Mouse (Mus musculus) left cerebral cortex, adult 18-20 months (tissue): ENCODE results near the gene Bmp8b. TPM values are rescaled to one million over a fixed set of nuclear protein-coding genes. Genes with fewer than 3 reads are reported as not detected.
"Not testable (repeated sequence)": the region's sequence is repeated elsewhere in the genome, so short reads cannot be mapped to it uniquely, and the experiment has no call there.

Source experiments
- DNase-seq, 2 experiments: peaks; one replicate each; pipeline ENCODE4 v3.0.0; 2021 to 2022; ENCODE audit warnings: low spot score in 2 of 2, mixed read lengths in 1 of 2
- long read RNA-seq, 2 experiments: library from polyadenylated mRNA; stranded (forward); transcript quantifications; one replicate each; pipeline ENCODE4 v2.0.0; 2021
- total RNA-seq, 2 experiments: library from RNA; stranded (reverse); gene quantifications; 2 replicates each; pipeline ENCODE4 v1.2.3; 2021

Bmp8b gene
- total RNA-seq, result under 1 TPM in 1 of 2 experiments, not detected in 1; 0.23 TPM
- long read RNA-seq, experiment 1, result 0 reads
- long read RNA-seq, experiment 2, result 0 reads

DNA sequence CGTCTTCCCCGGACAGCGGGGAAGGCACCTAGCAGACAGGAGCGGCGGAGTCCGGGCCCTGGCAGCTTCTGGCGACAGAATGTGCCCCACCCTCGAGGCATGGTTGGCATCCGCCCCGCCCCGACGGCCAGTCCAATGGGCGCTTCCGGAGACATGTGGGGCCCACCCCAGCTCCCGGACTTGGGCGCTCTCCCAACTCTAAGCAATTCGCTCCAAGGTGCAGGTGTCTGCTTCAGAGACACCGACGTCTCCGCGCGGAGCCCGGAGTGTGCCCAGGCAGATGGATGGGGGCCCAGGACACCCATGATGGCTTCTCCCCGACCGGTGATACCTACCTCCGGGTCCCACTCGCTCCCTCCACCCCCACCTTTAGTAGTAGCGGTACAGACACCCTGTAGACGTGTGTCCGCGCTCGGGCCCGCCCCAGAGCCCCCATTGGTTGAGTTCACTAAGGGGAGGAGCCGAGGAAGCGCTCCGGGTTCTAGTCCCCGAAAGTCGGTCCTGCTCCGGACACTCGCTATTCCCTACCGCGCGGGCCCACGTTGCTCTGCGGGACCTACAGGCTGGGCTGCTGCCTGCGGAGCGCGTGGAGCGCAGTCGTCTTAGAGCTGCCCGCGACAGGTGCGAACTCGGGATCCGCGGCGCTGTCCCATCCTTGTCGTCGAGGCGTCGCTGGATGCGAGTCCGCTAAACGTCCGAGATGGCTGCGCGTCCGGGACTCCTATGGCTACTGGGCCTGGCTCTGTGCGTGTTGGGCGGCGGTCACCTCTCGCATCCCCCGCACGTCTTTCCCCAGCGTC, at the start of gene Bmp8b:
Bmp8b (plus strand) TSS at position 515 of the 800 bp plus-strand sequence.
- DNase-seq, result no peak

DNA sequence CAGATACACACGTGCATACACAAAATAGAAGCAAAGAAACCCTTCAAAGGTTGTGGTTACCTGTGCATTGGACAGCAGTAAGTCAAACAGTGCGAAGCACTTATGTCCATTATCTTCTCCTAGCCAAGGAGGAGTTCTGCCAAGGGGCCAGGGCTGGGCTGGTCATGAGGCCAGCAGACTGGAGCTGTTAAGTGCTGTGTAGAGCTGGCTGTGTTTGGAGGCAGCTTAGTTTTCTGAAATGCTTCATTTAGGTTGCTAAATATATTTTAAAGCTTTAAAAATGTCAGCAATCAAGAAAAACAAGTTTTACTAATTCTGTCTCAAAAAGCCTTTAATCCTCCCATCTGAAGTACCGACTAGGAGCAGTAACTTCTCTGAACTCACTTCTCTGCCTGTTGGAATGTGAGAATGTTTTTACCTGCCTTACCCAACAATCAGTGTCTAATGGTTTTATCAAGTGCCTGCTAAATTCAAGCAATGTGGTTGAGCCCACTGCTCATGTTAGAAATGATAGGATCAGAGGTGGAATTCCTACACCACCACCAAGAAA, 48.3 kb upstream of the Bmp8b start:
- no peak for DNase-seq

GRCm38 (mm10) chr4:123057957-123058356, 47.0 kb upstream of the Bmp8b start:
- no peak for DNase-seq

GRCm38 (mm10) chr4:123061744-123062143, 43.2 kb upstream of the Bmp8b start:
- no peak for DNase-seq

DNA sequence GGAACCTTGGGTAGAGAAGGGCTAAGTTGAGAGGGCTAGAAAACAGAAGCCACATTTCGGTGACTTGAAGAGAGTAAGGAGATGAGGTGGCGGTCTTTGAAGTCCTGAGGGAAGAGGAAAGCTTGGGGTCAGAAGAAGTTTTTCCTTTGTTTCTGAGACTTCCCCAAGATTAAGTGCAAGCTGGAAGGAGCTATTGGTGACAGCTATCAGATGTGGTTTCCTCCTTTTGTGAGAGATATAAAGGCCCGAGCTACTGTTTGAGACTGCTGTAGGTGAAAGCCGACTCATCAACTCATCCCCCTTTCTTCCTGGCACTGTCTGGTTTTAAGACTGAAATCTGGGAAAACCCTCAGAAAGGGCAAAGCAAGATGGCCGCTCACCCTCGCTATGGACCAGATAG, 36.3 kb upstream of the Bmp8b start:
- DNase-seq, result no peak

- peak; percentile 28 to 29 for DNase-seq
Measured at GRCm38 (mm10) chr4:123071266-123071966, 33.5 kb upstream of the Bmp8b start.

GRCm38 (mm10) chr4:123076928-123077327, 28.0 kb upstream of the Bmp8b start:
- DNase-seq, result no peak

- no peak for DNase-seq
Measured at GRCm38 (mm10) chr4:123078231-123078630, 26.7 kb upstream of the Bmp8b start.

- DNase-seq, result peak; percentile 42 to 47
Measured at GRCm38 (mm10) chr4:123080791-123081190, 24.2 kb upstream of the Bmp8b start.

DNA sequence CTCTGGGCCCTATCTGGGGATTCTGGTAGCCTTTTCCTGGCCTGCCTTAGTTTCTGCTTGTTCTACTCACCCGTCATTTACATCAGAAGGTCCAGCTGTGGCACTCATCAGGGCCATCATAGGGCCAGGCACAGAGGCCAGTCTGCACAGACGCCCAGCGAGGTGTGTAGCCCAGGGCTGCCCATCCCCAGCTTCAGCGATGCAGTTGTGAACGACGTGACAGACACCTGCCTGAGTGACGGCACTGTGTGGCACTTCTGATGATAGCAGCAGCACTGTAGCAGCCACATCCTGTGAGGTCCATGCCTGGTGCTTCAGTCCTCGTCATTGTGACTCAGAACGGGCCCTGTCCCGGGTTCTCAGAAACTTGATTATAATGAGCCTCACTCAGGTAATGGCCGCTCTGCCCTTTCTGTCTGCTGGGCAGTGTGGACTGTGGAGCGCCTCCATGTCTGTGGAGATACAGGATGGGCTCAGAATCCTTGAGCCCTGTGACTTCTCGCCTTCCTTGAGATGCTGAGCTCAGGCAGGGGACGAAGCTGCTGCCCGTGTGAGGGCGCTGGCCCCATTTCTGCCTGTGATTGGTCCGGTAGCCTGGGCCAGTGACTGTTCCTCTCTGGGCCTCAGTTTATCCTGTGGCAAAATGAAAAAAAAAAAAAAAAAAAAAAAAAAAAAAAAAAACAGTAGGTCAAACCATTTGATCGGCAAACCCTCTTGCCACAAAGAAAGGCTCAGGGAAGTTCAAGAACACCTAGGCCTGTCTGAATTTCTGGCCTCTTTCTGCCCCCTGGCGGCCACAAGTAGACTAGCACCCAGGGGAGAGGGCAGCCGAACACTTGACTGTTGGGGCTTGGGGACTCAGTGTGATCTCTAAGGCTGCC, 22.4 kb upstream of the Bmp8b start:
- DNase-seq, result peak; percentile 55 to 60

DNA sequence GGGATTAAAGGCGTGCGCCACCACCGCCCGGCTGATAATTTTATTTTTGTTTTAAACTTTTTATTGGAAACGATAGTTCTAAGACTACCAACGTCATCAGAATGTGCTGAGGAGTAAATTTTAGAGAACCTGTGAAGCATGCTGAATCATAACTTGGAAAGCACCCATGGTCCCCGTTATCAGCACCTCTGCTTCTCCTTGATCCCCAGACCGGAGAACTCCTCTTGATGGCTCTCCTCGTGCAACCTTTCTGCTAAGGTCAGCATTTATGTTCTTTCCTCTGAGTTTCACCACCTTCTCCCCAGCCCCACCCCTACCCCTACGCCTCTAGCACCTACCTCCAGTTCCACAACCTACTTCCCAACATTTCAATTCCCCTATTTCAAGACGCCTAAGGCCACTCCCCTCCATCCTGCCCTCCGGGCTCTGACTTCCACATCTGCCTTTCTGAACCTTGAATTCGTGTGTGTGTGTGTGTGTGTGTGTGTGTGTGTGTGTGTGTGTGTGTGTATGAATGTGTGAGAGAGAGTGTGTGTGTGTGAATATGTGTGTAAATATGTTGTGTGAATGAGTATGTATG, 21.6 kb upstream of the Bmp8b start:
- DNase-seq, result no peak

DNA sequence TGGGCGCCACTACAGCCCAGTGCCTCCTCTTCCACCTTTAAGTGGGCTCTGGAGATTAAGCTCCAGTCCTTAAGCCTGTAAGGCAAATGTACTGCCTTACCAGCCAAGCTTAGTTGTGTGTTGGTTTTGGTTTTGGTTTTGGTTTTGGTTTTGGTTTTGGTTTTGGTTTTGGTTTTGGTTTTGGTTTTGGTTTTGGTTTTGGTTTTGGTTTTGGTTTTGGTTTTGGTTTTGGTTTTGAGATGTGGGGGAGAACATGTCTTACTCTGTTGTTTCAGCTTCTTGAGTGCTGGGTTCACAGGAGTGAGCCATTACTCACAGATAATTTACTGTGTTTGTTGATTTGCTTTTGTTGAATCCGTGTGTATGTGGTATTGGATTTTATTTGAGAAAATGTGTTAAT, 19.7 kb upstream of the Bmp8b start:
- no peak for DNase-seq

DNA sequence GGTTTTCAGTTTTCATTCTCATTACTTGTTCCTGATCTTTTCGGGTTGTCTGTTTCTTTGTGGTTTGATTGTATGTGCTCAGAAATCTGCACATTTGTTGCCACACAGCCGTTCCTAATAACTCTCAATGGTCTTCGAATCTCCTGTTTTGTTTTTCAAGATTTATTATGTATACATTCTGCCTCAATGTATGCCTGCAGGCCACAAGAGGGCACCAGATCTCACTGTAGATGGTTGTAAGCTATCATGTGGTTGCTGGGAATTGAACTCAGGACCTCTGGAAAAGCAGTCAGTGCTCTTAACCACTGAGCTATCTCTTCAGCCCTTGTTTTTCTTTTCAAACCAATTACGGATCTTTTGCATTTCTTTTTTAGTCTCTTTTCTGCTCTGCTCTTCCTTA, 18.6 kb upstream of the Bmp8b start:
- no peak for DNase-seq

GRCm38 (mm10) chr4:123092621-123093020, 12.3 kb upstream of the Bmp8b start:
- DNase-seq, result no peak

DNA sequence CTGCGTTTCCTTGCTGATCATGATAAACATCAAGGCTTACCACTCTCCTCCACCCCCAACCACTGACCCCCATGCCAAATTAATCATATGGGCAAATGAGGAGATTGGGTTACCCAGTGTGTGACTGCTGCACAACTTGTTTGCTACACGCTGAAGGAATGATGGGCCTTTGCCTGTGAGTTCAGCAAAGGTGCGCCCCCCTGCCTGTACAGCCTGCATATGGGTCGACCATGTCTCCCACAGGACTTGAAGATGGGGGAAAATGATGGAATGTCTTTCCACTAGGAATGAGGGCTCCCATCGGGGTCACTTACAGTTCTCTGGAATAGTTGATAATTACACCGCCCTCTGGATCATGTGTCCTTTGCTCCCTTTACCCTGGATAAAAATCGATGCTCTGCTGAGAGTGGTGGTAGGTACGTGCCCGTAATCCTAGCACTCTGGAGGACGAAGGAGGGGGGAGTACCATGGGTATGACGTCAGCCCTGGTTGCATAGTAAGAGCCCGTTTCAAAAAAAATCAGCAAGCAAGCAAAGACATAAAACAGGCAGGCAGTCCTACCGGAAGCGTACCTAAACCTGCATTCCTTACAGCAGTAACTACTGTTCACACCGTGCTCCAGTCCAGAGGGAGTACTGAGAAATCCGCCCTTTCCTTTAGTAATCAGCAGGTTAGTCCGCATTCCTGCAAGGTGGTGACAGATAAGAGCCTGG, 11.7 kb upstream of the Bmp8b start:
- no peak for DNase-seq

GRCm38 (mm10) chr4:123093869-123094268, 11.1 kb upstream of the Bmp8b start:
- DNase-seq, result no peak

DNA sequence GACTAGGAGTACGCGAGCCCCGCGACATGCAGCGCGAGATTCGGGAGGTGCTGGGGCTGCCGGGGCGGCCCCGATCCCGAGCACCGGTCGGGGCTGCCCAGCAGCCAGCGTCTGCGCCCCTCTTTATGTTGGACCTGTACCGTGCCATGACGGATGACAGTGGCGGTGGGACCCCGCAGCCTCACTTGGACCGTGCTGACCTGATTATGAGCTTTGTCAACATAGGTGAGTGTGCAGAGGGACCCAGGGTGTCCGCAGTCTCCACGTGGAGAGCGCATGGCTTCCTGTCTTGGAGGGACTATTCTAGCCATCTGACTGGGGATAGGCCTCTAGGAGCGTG, 456 bp downstream of the Bmp8b start:
- no peak for DNase-seq

GRCm38 (mm10) chr4:123105929-123106328, 964 bp downstream of the Bmp8b start:
- DNase-seq, result not testable (repeated sequence)

DNA sequence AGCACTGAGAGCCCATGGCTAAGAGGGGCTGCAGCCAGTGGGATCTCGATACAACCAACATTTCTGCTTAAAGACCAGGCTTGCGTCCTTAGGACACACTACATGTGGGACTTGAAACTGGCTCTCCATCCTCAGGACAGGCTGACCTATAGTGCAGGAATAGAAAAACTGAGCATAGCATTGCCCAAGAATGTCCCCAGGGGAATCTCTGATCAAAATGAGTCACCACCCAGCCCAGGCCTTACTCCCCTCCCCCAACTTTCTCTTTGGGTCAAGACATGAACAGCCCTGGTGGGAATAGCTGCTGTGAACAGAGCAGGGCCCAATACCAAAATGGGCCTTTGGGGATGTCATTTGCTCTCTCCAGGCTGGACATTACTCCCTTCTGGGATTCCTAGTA, 1.9 kb downstream of the Bmp8b start:
- no peak for DNase-seq

DNA sequence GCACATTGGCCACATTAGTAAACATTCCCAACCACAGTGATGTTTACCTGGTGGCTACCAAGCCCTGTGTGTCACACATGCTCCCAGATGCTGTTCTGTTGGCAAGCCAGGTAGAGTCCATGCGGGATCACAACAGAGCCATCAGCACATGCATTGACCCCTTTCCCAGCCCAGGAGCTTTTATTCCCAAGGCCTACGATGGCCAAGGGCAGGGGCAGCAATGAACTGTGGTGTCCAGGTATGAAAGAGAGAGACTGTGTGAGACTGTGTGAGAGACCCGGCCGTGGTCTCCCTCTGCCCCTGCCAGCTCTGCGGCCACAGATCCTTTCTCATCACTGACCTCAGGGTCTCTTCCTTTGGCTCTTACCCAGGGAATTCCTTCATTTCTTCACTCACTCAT, 3.1 kb downstream of the Bmp8b start:
- DNase-seq, result no peak
